Mouse (Mus musculus) ovary, adult 2 months (tissue): Measurements from ENCODE around the gene Chchd4. TPM values are rescaled to one million over a fixed set of nuclear protein-coding genes. Genes with fewer than 3 reads are reported as not detected.

ENCODE experiments used
- polyA plus RNA-seq: library from polyadenylated mRNA; depleted of rRNA; stranded (reverse); fragments of >200 nt; gene quantifications from 2 replicates; pipeline ENCODE4 v1.2.3, GENCODE M21; 2012; rRNA removed

Gene Chchd4
- polyA plus RNA-seq = 8.8 and 10.2 TPM in 2 replicates

DNA sequence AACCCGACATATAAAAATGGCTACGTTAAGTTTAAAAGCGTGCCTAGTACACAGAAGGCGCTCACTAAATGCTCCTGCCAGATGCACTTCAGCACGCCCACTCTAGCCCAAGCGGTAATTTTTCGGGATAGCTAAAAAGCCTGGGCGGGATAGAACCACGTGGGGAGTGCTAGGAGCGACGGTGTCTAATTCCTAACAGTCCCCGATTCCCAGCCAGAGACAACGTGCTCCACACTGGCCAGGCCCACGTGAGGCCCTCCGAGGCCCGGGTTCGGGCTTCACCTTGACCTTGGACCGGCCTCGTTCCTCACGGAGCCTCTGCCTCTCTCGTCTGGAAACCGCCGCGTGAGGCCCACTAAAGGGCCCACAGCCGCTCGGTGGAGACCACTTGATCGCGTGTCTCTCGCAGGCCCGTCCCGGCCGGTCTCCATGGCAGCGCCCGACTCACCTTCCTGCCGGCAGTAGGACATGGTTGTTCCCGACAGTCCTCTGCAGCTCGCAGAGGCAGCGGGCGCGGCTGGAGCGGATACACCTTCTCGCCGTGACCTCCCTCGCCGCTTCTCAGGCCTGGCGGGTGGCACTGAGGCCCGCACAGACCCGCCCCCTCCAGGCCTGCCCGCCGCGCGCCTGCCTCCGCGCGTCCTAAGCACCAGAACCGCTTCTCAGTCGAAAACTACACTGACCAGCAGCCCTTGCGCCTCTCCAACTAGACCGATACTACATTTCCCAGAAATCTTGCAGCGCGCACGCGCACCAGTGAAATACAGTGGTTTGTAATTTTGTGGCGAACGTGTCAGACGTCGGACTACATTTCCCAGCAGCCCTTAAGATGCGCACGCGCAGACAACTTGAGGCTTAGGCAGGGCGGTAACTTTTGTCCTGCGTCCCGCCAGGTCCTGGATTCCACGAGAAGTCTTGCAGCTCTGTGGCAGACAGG lies at the start of gene Chchd4, which contains the start of gene Tmem43:
Gene Chchd4 (minus strand): TSS at position 679 of the 937 bp plus-strand sequence.
Gene Tmem43 (plus strand): TSS at position 836 of the 937 bp plus-strand sequence.

DNA sequence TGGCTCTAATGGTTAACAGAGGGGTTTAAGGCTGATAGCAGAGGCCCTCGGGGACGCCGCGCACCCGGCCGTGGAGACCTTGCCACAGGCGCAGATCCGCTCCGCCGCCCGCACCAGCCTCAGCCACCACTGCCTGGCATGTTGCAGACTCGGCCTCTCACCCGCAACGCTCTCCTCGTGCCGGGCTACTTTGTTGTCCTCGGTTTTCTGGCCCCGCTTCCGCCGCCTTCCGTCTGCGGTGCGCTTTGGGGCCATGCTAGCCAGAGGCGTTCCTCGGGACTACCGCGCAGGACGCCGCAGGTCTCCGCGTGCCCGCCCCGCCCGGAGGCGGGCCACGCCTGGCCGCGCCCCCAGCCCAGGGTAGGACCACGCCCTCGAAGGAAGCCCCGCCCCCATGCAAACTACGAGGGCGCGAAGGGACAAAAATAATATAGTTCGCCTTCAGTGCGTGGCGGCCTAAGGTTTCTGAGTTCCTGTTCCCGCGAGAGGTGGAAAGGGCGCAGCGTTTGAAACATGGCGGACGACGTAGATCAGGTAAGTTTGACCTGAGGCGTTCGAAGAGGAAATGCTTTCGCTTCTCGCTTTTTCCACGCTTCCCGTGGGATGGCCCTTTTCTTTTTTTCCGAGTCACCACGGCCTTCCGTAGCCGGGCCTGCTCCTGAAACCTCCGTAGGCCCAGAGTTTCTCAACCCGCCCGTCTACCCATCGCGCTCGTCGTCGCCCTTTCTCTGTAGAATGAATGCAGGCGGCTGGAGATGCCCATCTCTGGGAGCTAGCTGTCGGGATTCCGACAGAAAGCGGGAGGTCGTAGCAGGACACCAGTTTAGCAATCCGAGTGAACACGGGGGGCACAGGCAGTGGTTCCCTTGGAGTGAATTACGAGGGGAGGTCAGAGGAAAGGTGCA lies 42.5 kb upstream of the Chchd4 start, which contains the start of the genes Xpc and Lsm3:
Gene Xpc (minus strand): TSS at position 344 of the 905 bp plus-strand sequence.
Gene Lsm3 (plus strand): TSS at position 384 of the 905 bp plus-strand sequence.

Other genes starting within 250 kb of the Chchd4 start
- gene Wnt7a, start 62.2 kb downstream of the Chchd4 start, polyA plus RNA-seq = 11.2 and 11.7 TPM in 2 replicates
- 43.7 and 53.0 TPM in 2 replicates for gene Tmem43, start 157 bp upstream of the Chchd4 start, polyA plus RNA-seq
- 11.2 and 12.5 TPM in 2 replicates for gene Xpc, start 42.3 kb upstream of the Chchd4 start, polyA plus RNA-seq
- 11.7 and 17.4 TPM in 2 replicates for gene Lsm3, start 42.4 kb upstream of the Chchd4 start, polyA plus RNA-seq
- gene Slc6a6, start 210.5 kb upstream of the Chchd4 start, polyA plus RNA-seq = 173 and 196 TPM in 2 replicates